ENCODE assay signal across 9 mouse cellular contexts in the genomic region with DNA sequence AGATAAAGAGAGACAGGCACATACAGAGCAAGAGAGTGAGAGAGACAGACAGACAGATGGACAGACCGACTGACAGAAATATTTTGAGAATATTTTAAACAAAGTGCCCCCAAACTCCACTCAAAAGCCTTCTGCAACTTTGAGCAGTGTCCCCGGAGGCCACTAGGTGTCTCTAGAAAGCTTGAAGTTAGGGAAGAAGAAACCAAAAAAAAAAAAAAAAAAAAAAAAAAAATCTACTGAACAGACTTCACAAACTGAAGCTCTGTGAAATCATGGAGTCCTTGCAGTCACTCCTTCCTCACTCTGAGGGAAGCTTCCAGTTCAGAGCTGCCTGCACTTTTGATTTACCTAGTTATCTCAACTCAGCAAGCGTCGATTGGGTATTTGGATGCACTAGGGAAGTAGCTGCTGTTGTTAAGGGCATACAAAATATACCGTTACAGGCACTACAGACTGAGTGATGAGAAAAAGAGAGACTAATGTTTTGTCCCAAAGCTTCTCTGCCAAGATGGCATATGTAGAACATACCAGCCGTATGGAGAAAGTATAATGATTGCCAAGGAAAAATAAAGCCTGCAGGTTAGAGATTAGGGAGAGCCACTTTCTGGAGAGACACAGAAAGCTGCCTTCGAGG.
DNase-seq lines count a peak whose midpoint lies in the region; ATAC-seq and TF ChIP-seq lines count a peak whose summit lies in the region.
"Had no signal": no experiment of that assay in that cellular context is flagged by ENCODE, and none has a peak within 500 bp of the region (broad histone marks: within the 10 kb centered on the region; RNA-seq: fewer than 3 reads in every experiment).

No protein-coding gene starts in this region.

- DNase-seq in ES-E14 (ENCODE audit: low read depth, low spot score), result no peak
- peak; percentile 37 for DNase-seq in cerebellum, adult 11 months
- DNase-seq in layer of hippocampus, postnatal 36 days, result peak; percentile 23 to 28
- peak; percentile 53 for DNase-seq in neural tube, embryonic 11.5 days (ENCODE audit: low spot score)
- DNase-seq in spleen, adult 12 weeks (ENCODE audit: low spot score), result no peak

- no peak overlapping the region for H3K4me3 ChIP-seq in intestine, postnatal 0 days (ENCODE audit: low read depth, low read length)
- H3K4me3 ChIP-seq in intestine, embryonic 16.5 days (ENCODE audit: low read length), result no peak overlapping the region
- no peak overlapping the region for H3K4me3 ChIP-seq in ES-E14 (ENCODE audit: insufficient read depth in 1 of 2, low read depth in 1 of 2, low read length in 2 of 2, poor library complexity in 1 of 2, severe bottlenecking in 1 of 2)
- H3K4me3 ChIP-seq in neural tube, embryonic 11.5 days (ENCODE audit: low read depth, low read length), result no peak overlapping the region
- H3K4me3 ChIP-seq: liver, embryonic 15.5 days had no signal

- ATAC-seq in intestine, postnatal 0 days, result no peak
- ATAC-seq in intestine, embryonic 16.5 days, result no peak
- peak; percentile 63 for ATAC-seq in frontal cortex, adult (ENCODE audit: low TSS enrichment)
- ATAC-seq in neural tube, embryonic 11.5 days (ENCODE audit: insufficient read depth, low FRiP score, low TSS enrichment), result no peak

- H3K27ac ChIP-seq in intestine, postnatal 0 days (ENCODE audit: low read depth, low read length), result no peak overlapping the region
- H3K27ac ChIP-seq in intestine, embryonic 16.5 days (ENCODE audit: low read length), result no peak overlapping the region
- H3K27ac ChIP-seq in ES-E14 (ENCODE audit: insufficient read depth, low read depth, low read length, poor library complexity, severe bottlenecking), result no peak overlapping the region
- no peak overlapping the region for H3K27ac ChIP-seq in neural tube, embryonic 11.5 days (ENCODE audit: low read depth, low read length)
- H3K27ac ChIP-seq: liver, embryonic 15.5 days had no signal

- WGBS in intestine, postnatal 0 days, result 51% methylated on average over 7 of the region's 7 CpGs
- WGBS in intestine, embryonic 16.5 days, result 49% methylated on average over 7 of the region's 7 CpGs
- WGBS in neural tube, embryonic 11.5 days, result 67% methylated on average over 7 of the region's 7 CpGs

- in situ Hi-C loops in ES-E14 (cut with MboI; ENCODE audit: low sequenced_read_pairs in 2 of 2, unreplicated experiment in 2 of 2), result loop anchor here in 1 of 2 experiments (25.0 kb wide), 1 partner anchor 433 kb away; no protein-coding TSS in a partner anchor

- peak; percentile 64 for TF ChIP-seq CTCF in intestine, postnatal 0 days (IDR thresholded peaks at IDR 0.05; ENCODE audit: low read depth)

- no peaks in the 10 kb centered on the region for H3K36me3 ChIP-seq in intestine, postnatal 0 days (ENCODE audit: control insufficient read depth, insufficient read depth)
- H3K36me3 ChIP-seq in intestine, embryonic 16.5 days (ENCODE audit: control insufficient read depth, insufficient read depth, low read length), result no peaks in the 10 kb centered on the region
- H3K36me3 ChIP-seq in ES-E14 (ENCODE audit: control insufficient read depth, insufficient read depth, low read length, poor library complexity, severe bottlenecking), result no peaks in the 10 kb centered on the region
- no peaks in the 10 kb centered on the region for H3K36me3 ChIP-seq in neural tube, embryonic 11.5 days (ENCODE audit: control insufficient read depth, insufficient read depth, low read length)
- H3K36me3 ChIP-seq: liver, embryonic 15.5 days had no signal

- no peaks in the 10 kb centered on the region for H3K27me3 ChIP-seq in intestine, postnatal 0 days (replicated peaks; ENCODE audit: control insufficient read depth, insufficient read depth, low read length)
- H3K27me3 ChIP-seq in intestine, embryonic 16.5 days (replicated peaks; ENCODE audit: control insufficient read depth, insufficient read depth, low read length), result no peaks in the 10 kb centered on the region
- H3K27me3 ChIP-seq in neural tube, embryonic 11.5 days (ENCODE audit: control insufficient read depth, insufficient read depth, low read length), result no peaks in the 10 kb centered on the region
- H3K27me3 ChIP-seq: liver, embryonic 15.5 days had no signal

- H3K4me2 ChIP-seq in intestine, postnatal 0 days (replicated peaks; ENCODE audit: low read depth), result no peak overlapping the region
- no peak overlapping the region for H3K4me2 ChIP-seq in intestine, embryonic 16.5 days (ENCODE audit: low read depth, low read length)
- no peak overlapping the region for H3K4me2 ChIP-seq in neural tube, embryonic 11.5 days (ENCODE audit: low read depth)
- H3K4me2 ChIP-seq: liver, embryonic 15.5 days had no signal

- no peaks in the 10 kb centered on the region for H3K4me1 ChIP-seq in intestine, postnatal 0 days (replicated peaks; ENCODE audit: control insufficient read depth, insufficient read depth, low read length)
- peaks cover 2% of the 10 kb centered on the region; the same call in 1 of the 2 replicates for H3K4me1 ChIP-seq in intestine, embryonic 16.5 days (ENCODE audit: control insufficient read depth, insufficient read depth, low read length)
- no peaks in the 10 kb centered on the region for H3K4me1 ChIP-seq in ES-E14 (ENCODE audit: control insufficient read depth in 2 of 2, insufficient read depth in 2 of 2, low read length in 2 of 2, poor library complexity in 1 of 2)
- H3K4me1 ChIP-seq in neural tube, embryonic 11.5 days (ENCODE audit: control insufficient read depth, insufficient read depth, low read length), result no peaks in the 10 kb centered on the region
- H3K4me1 ChIP-seq: liver, embryonic 15.5 days had no signal

- H3K9me3 ChIP-seq in intestine, postnatal 0 days (ENCODE audit: control insufficient read depth), result no peaks in the 10 kb centered on the region
- H3K9me3 ChIP-seq in intestine, embryonic 16.5 days (ENCODE audit: control insufficient read depth, low read length), result no peaks in the 10 kb centered on the region
- no peaks in the 10 kb centered on the region for H3K9me3 ChIP-seq in ES-E14 (ENCODE audit: control insufficient read depth, insufficient read depth, low read depth, low read length)
- no peaks in the 10 kb centered on the region for H3K9me3 ChIP-seq in neural tube, embryonic 11.5 days (ENCODE audit: control insufficient read depth, low read length)
- H3K9me3 ChIP-seq: liver, embryonic 15.5 days had no signal

- H3K9ac ChIP-seq in intestine, postnatal 0 days (ENCODE audit: low read depth, low read length), result no peak overlapping the region
- H3K9ac ChIP-seq in intestine, embryonic 16.5 days (ENCODE audit: low read depth, low read length), result no peak overlapping the region
- H3K9ac ChIP-seq in ES-E14 (ENCODE audit: insufficient read depth, low read depth, low read length, poor library complexity, severe bottlenecking), result no peak overlapping the region
- H3K9ac ChIP-seq in neural tube, embryonic 11.5 days (ENCODE audit: low read length), result no peak overlapping the region
- H3K9ac ChIP-seq: liver, embryonic 15.5 days had no signal

TF ChIP-seq in ES-E14, 5 proteins besides CTCF, POLR2A, EP300 and RAD21:
- no peak for TF ChIP-seq CHD2 (IDR thresholded peaks at IDR 0.05; ENCODE audit: low read depth, low read length)
- TF ChIP-seq MAFK (IDR thresholded peaks at IDR 0.05; ENCODE audit: insufficient read depth, low read depth, low read length), result no peak
- peak; percentile 97 for TF ChIP-seq ZNF384 (IDR thresholded peaks at IDR 0.05; ENCODE audit: low read depth, low read length)

Comparison
In these comparisons a context has a peak if more than half of its experiments do, and no peak if none do; other contexts are left out.
1. DNase-seq: peak in cerebellum, adult 11 months (single experiment), layer of hippocampus, postnatal 36 days (2 of 2) and neural tube, embryonic 11.5 days (single experiment); none in ES-E14 (single experiment) and spleen, adult 12 weeks (single experiment).